Mouse (Mus musculus): Measurements from ENCODE around the gene Gp1ba.

Gene Gp1ba

GRCm38 (mm10) chr11:70630129-70630528 is 8.8 kb upstream of the Gp1ba start:
- no peak for DNase-seq

- DNase-seq: no peak
Observed at GRCm38 (mm10) chr11:70635601-70636000, 3.3 kb upstream of the Gp1ba start.

GRCm38 (mm10) chr11:70637764-70638163 is 1.2 kb upstream of the Gp1ba start:
- DNase-seq: no peak

GRCm38 (mm10) chr11:70638293-70638692 is 629 bp upstream of the Gp1ba start:
- DNase-seq: no peak

GRCm38 (mm10) chr11:70639976-70640375 is 1.1 kb downstream of the Gp1ba start:
- no peak for DNase-seq

GRCm38 (mm10) chr11:70641241-70641640 is 2.3 kb downstream of the Gp1ba start:
- DNase-seq: no peak

GRCm38 (mm10) chr11:70643051-70643450 is 4.1 kb downstream of the Gp1ba start:
- DNase-seq: no peak

- no peak for DNase-seq
Observed at GRCm38 (mm10) chr11:70644564-70645103, 5.7 kb downstream of the Gp1ba start.

GRCm38 (mm10) chr11:70645461-70646258 is 6.7 kb downstream of the Gp1ba start:
- peak; percentile 20 for DNase-seq

- peak; percentile 25 for DNase-seq
Observed at GRCm38 (mm10) chr11:70646259-70646555, 7.3 kb downstream of the Gp1ba start.

GRCm38 (mm10) chr11:70646691-70647650 is 8.0 kb downstream of the Gp1ba start, which contains the start of the genes Rnf167 and Slc25a11:
Gene Rnf167 (plus strand): TSS chr11:70647235.
Gene Slc25a11 (minus strand): TSS chr11:70647479.
- peak; percentile 97 for DNase-seq

GRCm38 (mm10) chr11:70647716-70648420 is 8.9 kb downstream of the Gp1ba start:
- DNase-seq: peak; percentile 71

- no peak for DNase-seq
Observed at GRCm38 (mm10) chr11:70648512-70648911, 9.6 kb downstream of the Gp1ba start.

GRCm38 (mm10) chr11:70649185-70649734 is 10.3 kb downstream of the Gp1ba start:
- peak; percentile 28 for DNase-seq

- DNase-seq: peak; percentile 62
Observed at GRCm38 (mm10) chr11:70650322-70651175, 11.6 kb downstream of the Gp1ba start.

GRCm38 (mm10) chr11:70651391-70651790 is 12.5 kb downstream of the Gp1ba start:
- peak; percentile 33 for DNase-seq

- peak; percentile 72 for DNase-seq
Observed at GRCm38 (mm10) chr11:70652029-70652883, 13.3 kb downstream of the Gp1ba start.

- peak; percentile 30 for DNase-seq
Observed at GRCm38 (mm10) chr11:70652884-70653344, 14.0 kb downstream of the Gp1ba start.

GRCm38 (mm10) chr11:70653345-70654197 is 14.6 kb downstream of the Gp1ba start:
- peak; percentile 89 for DNase-seq

All from thymus, postnatal 4 days (tissue).